In genomic region chr11:102925351-102925717, GRCm38 (mm10) we compare ENCODE assay signal across 1 mouse cellular context.
TF ChIP-seq lines count a peak whose summit lies in the region.

No protein-coding gene starts in this region.

TF ChIP-seq in CH12.LX, 34 proteins besides CTCF, POLR2A, EP300 and RAD21 (continued from another document):
- TF ChIP-seq MAFK (IDR thresholded peaks at IDR 0.05; ENCODE audit: insufficient replicate concordance, low read length) (0 out of 2 replicates have a peak, but pooled peaks have one; percentile 49), PAX5 (IDR thresholded peaks at IDR 0.05; ENCODE audit: low read length) (no peak), UBTF (IDR thresholded peaks at IDR 0.05; ENCODE audit: low read depth, low read length) (peak; percentile 75; the same call in 1 of the 2 replicates), MYC (IDR thresholded peaks at IDR 0.05; ENCODE audit: low read depth, low read length) (peak; percentile 74; the same call in 1 of the 2 replicates), MEF2A (IDR thresholded peaks at IDR 0.05; ENCODE audit: borderline replicate concordance, low read depth, low read length) (peak; percentile 36; the same call in 1 of the 2 replicates), SIN3A (IDR thresholded peaks at IDR 0.05; ENCODE audit: low read length) (no peak), MAX (IDR thresholded peaks at IDR 0.05; ENCODE audit: low read length) (no peak), ZKSCAN1 (IDR thresholded peaks at IDR 0.05; ENCODE audit: borderline replicate concordance, low read depth, low read length) (no peak)
